Mouse (Mus musculus): ENCODE measurements around the gene Padi2. TPM values are rescaled to one million over a fixed set of nuclear protein-coding genes. Genes with fewer than 3 reads are reported as not detected.

The Padi2 gene
- total RNA-seq, 2 experiments from 2014 or later: 0.60 to 0.83 TPM

- no peak for DNase-seq
These were observed 82.7 kb downstream of the Padi2 start for GRCm38 (mm10) chr4:140988706-140989290.

DNA sequence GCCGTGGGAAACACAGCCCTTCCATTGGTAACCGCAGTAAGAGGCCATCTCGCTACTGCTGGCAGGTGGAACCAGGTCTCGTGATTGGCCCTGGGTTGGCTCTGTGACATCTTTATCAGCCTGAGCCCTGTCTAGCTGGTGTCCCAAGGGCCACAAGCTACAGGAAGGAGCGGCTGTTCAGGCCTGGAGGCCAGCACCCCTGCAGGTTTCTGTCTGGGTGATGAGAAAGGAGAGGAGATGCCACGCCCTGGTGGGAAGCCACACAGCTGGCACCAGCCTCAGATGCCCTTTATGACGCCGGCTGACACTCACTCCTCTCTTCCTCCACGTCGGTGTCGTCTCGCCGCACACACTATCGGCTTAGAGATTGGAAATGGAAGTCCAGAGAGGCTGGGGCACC lies 83.3 kb downstream of the Padi2 start:
- no peak for DNase-seq

GRCm38 (mm10) chr4:140992215-140992614 lies 86.1 kb downstream of the Padi2 start:
- no peak for DNase-seq

- no peak for DNase-seq
These were observed 87.7 kb downstream of the Padi2 start for GRCm38 (mm10) chr4:140993846-140994245.

- DNase-seq: no peak
These were observed 89.7 kb downstream of the Padi2 start for GRCm38 (mm10) chr4:140995811-140996210.

DNA sequence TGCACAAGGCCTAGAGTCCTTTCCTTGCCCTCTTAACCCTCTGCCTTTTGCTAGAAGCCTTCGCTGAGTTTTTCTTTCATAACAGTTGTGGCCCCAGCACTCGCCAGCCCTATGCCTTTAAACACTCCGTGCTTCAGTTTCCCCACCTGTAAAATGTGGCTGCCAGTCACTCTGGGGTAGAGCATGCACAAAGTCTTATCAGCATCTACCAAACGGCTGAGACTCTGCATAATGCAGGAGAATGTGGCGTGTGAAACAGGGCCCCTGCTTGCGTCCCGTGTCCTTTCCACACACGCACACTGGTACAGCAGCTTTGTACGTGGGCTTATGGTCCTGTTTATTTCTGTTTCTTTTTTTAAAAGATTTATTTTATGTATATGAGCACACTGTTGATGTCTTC lies 90.7 kb downstream of the Padi2 start:
- no peak for DNase-seq

Other genes with a start within 250 kb of the Padi2 start
- 10 to 100 TPM; 45.9 to 46.7 TPM for gene Arhgef10l, start 240.3 kb upstream of the Padi2 start, total RNA-seq (2021)
- gene Rcc2, start 205.8 kb upstream of the Padi2 start, total RNA-seq (2021): 10 to 100 TPM; 38.2 to 38.5 TPM
- not detected for gene Padi6, start 163.7 kb upstream of the Padi2 start, total RNA-seq (2021)
- under 1 TPM; 0.63 to 0.74 TPM for gene Padi4, start 132.1 kb upstream of the Padi2 start, total RNA-seq (2021)
- under 1 TPM; 0.19 to 0.38 TPM for gene Padi3, start 95.7 kb upstream of the Padi2 start, total RNA-seq (2021)
- not detected for gene Padi1, start 60.6 kb upstream of the Padi2 start, total RNA-seq (2021)
- 100 to 1,000 TPM; 633 to 638 TPM for gene Sdhb, start 54.9 kb downstream of the Padi2 start, total RNA-seq (2021)
- 10 to 100 TPM; 22.4 to 24.3 TPM for gene Atp13a2, start 80.5 kb downstream of the Padi2 start, total RNA-seq (2021)
- gene Mfap2, start 104.1 kb downstream of the Padi2 start, total RNA-seq (2021): 10 to 100 TPM; 63.0 to 65.1 TPM
- 1 to 10 TPM; 8.2 to 8.3 TPM for gene Crocc, start 154.2 kb downstream of the Padi2 start, total RNA-seq (2021)
- gene Necap2, start 172.0 kb downstream of the Padi2 start, total RNA-seq (2021): 10 to 100 TPM; 33.7 to 35.8 TPM
- gene Spata21, start 182.0 kb downstream of the Padi2 start, total RNA-seq (2021): not detected
- 100 to 1,000 TPM; 103 to 107 TPM for gene Szrd1, start 233.4 kb downstream of the Padi2 start, total RNA-seq (2021)
- 10 to 100 TPM; 13.9 to 14.9 TPM for gene Fbxo42, start 241.6 kb downstream of the Padi2 start, total RNA-seq (2021)